Mouse (Mus musculus) layer of hippocampus, postnatal 10 days (tissue): ENCODE measurements around the gene Ccdc36. TPM values are rescaled to one million over a fixed set of nuclear protein-coding genes. Genes with fewer than 3 reads are reported as not detected.

Experiments
- DNase-seq, 2 experiments: peaks; one replicate each; pipeline ENCODE4 v3.0.0; 2021; ENCODE audit warnings: low spot score in 2 of 2
- total RNA-seq, 2 experiments: library from RNA; stranded (reverse); gene quantifications; 2 replicates each; pipeline ENCODE4 v1.2.3; 2021

The Ccdc36 gene
- total RNA-seq, 2 experiments from 2014 or later, result 0.11 to 0.23 TPM

GRCm38 (mm10) chr9:108381382-108381781 lies 46.9 kb downstream of the Ccdc36 start:
- DNase-seq, result no peak

GRCm38 (mm10) chr9:108379294-108379693 lies 49.0 kb downstream of the Ccdc36 start:
- no peak for DNase-seq

- no peak for DNase-seq
These were observed 49.5 kb downstream of the Ccdc36 start for GRCm38 (mm10) chr9:108378736-108379135.

- DNase-seq, result no peak
These were observed 50.0 kb downstream of the Ccdc36 start for GRCm38 (mm10) chr9:108378234-108378633.

Other genes starting within 250 kb of the Ccdc36 start
- gene Bsn, start 238.1 kb downstream of the Ccdc36 start, total RNA-seq, result 100 to 1,000 TPM; 129 to 137 TPM
- gene Dag1, start 164.5 kb downstream of the Ccdc36 start, total RNA-seq, result 100 to 1,000 TPM; 132 to 136 TPM
- gene Nicn1, start 138.1 kb downstream of the Ccdc36 start, total RNA-seq, result 10 to 100 TPM; 86.6 to 92.6 TPM
- 10 to 100 TPM; 24.6 to 26.5 TPM for gene Amt, start 131.6 kb downstream of the Ccdc36 start, total RNA-seq
- 100 to 1,000 TPM; 212 to 222 TPM for gene Rhoa, start 122.4 kb downstream of the Ccdc36 start, total RNA-seq
- 10 to 100 TPM; 44.8 to 46.9 TPM for gene Tcta, start 122.3 kb downstream of the Ccdc36 start, total RNA-seq
- 10 to 100 TPM; 63.6 to 67.8 TPM for gene Gpx1, start 89.6 kb downstream of the Ccdc36 start, total RNA-seq
- 100 to 1,000 TPM; 121 to 132 TPM for gene Usp4, start 80.6 kb downstream of the Ccdc36 start, total RNA-seq
- gene 1700102P08Rik, start 35.7 kb downstream of the Ccdc36 start, total RNA-seq, result 1 to 10 TPM; 1.9 to 2.5 TPM
- not detected for gene BC048562, start 8.0 kb upstream of the Ccdc36 start, total RNA-seq
- 10 to 100 TPM; 33.6 to 34.1 TPM for gene Ccdc71, start 32.0 kb upstream of the Ccdc36 start, total RNA-seq
- 10 to 100 TPM; 20.7 to 22.7 TPM for gene Klhdc8b, start 33.1 kb upstream of the Ccdc36 start, total RNA-seq
- 10 to 100 TPM; 36.9 to 39.4 TPM for gene Lamb2, start 51.3 kb upstream of the Ccdc36 start, total RNA-seq
- 100 to 1,000 TPM; 119 to 125 TPM for gene Usp19, start 62.1 kb upstream of the Ccdc36 start, total RNA-seq
- gene Qars, start 79.2 kb upstream of the Ccdc36 start, total RNA-seq, result 10 to 100 TPM; 95.3 to 97.3 TPM
- gene Qrich1, start 88.3 kb upstream of the Ccdc36 start, total RNA-seq, result 100 to 1,000 TPM; 121 to 129 TPM
- 10 to 100 TPM; 78.2 to 83.9 TPM for gene Impdh2, start 131.8 kb upstream of the Ccdc36 start, total RNA-seq
- 10 to 100 TPM; 59.6 to 63.4 TPM for gene Ndufaf3, start 138.9 kb upstream of the Ccdc36 start, total RNA-seq
- 10 to 100 TPM; 74.3 to 83.8 TPM for gene Dalrd3, start 141.4 kb upstream of the Ccdc36 start, total RNA-seq
- gene Wdr6, start 150.3 kb upstream of the Ccdc36 start, total RNA-seq, result 100 to 1,000 TPM; 239 to 247 TPM
- 10 to 100 TPM; 48.7 to 49.0 TPM for gene P4htm, start 169.2 kb upstream of the Ccdc36 start, total RNA-seq
- 10 to 100 TPM; 47.3 to 51.1 TPM for gene Arih2, start 220.9 kb upstream of the Ccdc36 start, total RNA-seq
- 10 to 100 TPM; 19.2 to 21.0 TPM for gene Slc25a20, start 233.6 kb upstream of the Ccdc36 start, total RNA-seq